Mouse (Mus musculus): ENCODE data around the gene Rhbdd2. TPM values are rescaled to one million over a fixed set of nuclear protein-coding genes. Genes with fewer than 3 reads are reported as not detected.

Gene Rhbdd2
- polyA plus RNA-seq, 1 experiment: 62.4 TPM

DNA sequence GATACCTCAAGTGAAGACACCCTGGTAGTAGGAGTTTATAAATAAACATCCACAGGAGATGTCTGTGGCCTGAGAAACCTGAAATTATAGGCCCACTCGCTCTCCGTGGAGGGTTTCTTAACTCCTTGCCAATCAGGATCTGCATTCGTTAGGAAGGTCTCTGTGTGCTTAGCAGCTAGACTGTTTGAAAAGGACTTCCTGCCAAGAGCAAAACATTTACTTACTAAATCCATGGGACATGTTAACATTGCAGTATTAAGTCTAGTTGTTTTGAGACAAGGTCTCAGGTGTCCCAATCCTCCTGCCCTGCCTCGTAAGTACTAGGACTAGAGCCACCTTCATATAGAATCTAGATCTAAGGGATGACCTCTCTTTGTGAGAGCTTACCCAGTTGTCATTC, 58.8 kb downstream of the Rhbdd2 start:
- DNase-seq: no peak
- no peaks in the 10 kb centered on the region for H3K27me3 ChIP-seq (ENCODE audit: control insufficient read depth, insufficient read depth, low read length)
- H3K4me3 ChIP-seq (replicated peaks; ENCODE audit: insufficient read depth, low read depth, low read length): no peak overlapping the region
- H3K27ac ChIP-seq (ENCODE audit: insufficient read depth, low read length): no peak overlapping the region
- 75% methylated on average over 4 of the region's 4 CpGs for WGBS
- TF ChIP-seq CTCF (IDR thresholded peaks at IDR 0.05; ENCODE audit: borderline replicate concordance, insufficient read depth, low read depth, low read length): no peak
- no peaks in the 10 kb centered on the region; the same call in 1 of the 2 replicates for H3K4me1 ChIP-seq (ENCODE audit: control insufficient read depth, insufficient read depth, low read length)

DNA sequence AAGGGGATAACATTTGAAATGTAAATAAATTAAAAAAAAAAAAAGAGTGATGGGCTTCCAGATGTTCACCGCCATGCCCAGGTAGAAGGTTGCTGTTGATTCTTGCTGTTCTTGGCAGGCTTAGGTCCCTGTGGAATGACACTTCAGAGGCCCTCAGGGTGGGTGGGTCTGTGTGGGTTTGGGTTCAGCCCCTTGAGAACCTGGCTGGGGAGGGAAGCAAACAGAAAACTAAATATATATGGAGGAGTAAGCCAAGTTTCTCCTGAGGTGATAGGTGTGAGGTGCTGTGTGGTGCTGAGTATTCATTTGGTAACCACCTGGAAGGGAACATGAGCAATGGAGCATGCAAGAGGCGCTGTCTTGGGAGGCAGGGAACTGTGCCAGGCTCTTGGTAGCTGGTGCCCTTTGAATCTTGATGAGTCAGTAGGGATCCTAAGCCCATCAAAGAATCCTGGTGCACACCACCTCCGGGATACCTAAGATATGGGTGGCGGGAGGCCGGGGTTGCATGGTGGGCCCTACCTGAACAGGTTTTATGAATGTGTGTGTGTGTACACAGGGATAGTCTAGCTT, 60.9 kb downstream of the Rhbdd2 start:
- TF ChIP-seq CTCF (IDR thresholded peaks at IDR 0.05; ENCODE audit: borderline replicate concordance, insufficient read depth, low read depth, low read length): no peak
- TF ChIP-seq POLR2A (IDR thresholded peaks at IDR 0.05; ENCODE audit: borderline replicate concordance, insufficient read depth, low read length): no peak
- no peak for DNase-seq
- Histone ChIP-seq H3K27me3 (ENCODE audit: control insufficient read depth, insufficient read depth, low read length) (no peaks in the 10 kb centered on the region), H3K4me1 (ENCODE audit: control insufficient read depth, insufficient read depth, low read length) (no peaks in the 10 kb centered on the region; the same call in 1 of the 2 replicates), H3K4me3 (replicated peaks; ENCODE audit: insufficient read depth, low read depth, low read length) (no peak overlapping the region), H3K27ac (ENCODE audit: insufficient read depth, low read length) (no peak overlapping the region)
- 85% methylated on average over 5 of the region's 5 CpGs for WGBS

DNA sequence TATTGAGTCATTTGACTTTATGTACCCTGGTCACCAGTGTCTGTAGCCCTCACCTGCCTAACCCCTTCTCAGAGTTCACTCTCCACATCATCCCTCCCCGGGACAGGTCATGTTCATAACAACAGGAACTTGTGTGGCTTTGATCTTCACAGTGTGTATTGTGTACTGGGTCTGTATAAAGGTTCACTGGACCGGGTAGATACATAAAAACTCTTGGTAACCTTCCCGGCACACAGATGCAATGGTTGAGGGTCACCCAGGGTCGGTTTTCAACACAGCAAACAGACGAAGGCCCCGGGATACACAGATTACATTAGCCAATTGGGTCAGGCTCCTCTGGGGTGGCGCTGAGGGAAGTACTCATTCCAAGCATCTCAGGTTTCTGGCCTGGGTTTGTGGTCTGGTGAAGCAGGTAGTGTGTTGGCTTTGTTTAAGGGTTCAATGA, 62.9 kb downstream of the Rhbdd2 start:
- Histone ChIP-seq H3K4me3 (replicated peaks; ENCODE audit: insufficient read depth, low read depth, low read length) (no peak overlapping the region), H3K4me1 (ENCODE audit: control insufficient read depth, insufficient read depth, low read length) (no peaks in the 10 kb centered on the region; the same call in none of the 2 replicates), H3K27ac (ENCODE audit: insufficient read depth, low read length) (no peak overlapping the region), H3K27me3 (ENCODE audit: control insufficient read depth, insufficient read depth, low read length) (no peaks in the 10 kb centered on the region)
- DNase-seq: no peak
- TF ChIP-seq POLR2A (IDR thresholded peaks at IDR 0.05; ENCODE audit: borderline replicate concordance, insufficient read depth, low read length) (no peak), CTCF (IDR thresholded peaks at IDR 0.05; ENCODE audit: borderline replicate concordance, insufficient read depth, low read depth, low read length) (no peak)
- WGBS: 20% methylated on average over 7 of the region's 7 CpGs

Other genes starting within 250 kb of the Rhbdd2 start
- gene Pom121, start 238.1 kb upstream of the Rhbdd2 start, polyA plus RNA-seq (2012; rRNA removed): 31.2 and 31.8 TPM in 2 replicates
- 32.3 and 35.2 TPM in 2 replicates for gene Hip1, start 87.5 kb upstream of the Rhbdd2 start, polyA plus RNA-seq (2012; rRNA removed)
- not detected in 2 replicates for gene Ccl26, start 69.0 kb upstream of the Rhbdd2 start, polyA plus RNA-seq (2012; rRNA removed)
- gene Ccl24, start 59.6 kb upstream of the Rhbdd2 start, polyA plus RNA-seq (2012; rRNA removed): 0.23 and 0.32 TPM in 2 replicates
- gene Por, start 37.4 kb downstream of the Rhbdd2 start, polyA plus RNA-seq (2012; rRNA removed): 86.2 and 98.1 TPM in 2 replicates
- 14.8 and 15.6 TPM in 2 replicates for gene Tmem120a, start 111.8 kb downstream of the Rhbdd2 start, polyA plus RNA-seq (2012; rRNA removed)
- gene Styxl1, start 145.8 kb downstream of the Rhbdd2 start, polyA plus RNA-seq (2012; rRNA removed): 0.26 and 0.62 TPM in 2 replicates
- 676 and 703 TPM in 2 replicates for gene Mdh2, start 145.9 kb downstream of the Rhbdd2 start, polyA plus RNA-seq (2012; rRNA removed)
- 123 and 131 TPM in 2 replicates for gene Srrm3, start 174.3 kb downstream of the Rhbdd2 start, polyA plus RNA-seq (2012; rRNA removed)

Data from cerebellum, adult 2 months (tissue).